Mouse (Mus musculus): ENCODE data around the gene Nr1h5. TPM values are rescaled to one million over a fixed set of nuclear protein-coding genes. Genes with fewer than 3 reads are reported as not detected.

Nr1h5 gene
- not detected in 2 replicates for polyA plus RNA-seq (2015; fragmentation: Nextera tagmentation; extraction: Ambion mirVana)

GRCm38 (mm10) chr3:102964033-102964432, at the start of gene Nr1h5:
Nr1h5 (minus strand) TSS chr3:102964133.

GRCm38 (mm10) chr3:102995605-102996321, 31.8 kb upstream of the Nr1h5 start, which contains the start of gene Sike1:
Sike1 (plus strand) TSS chr3:102995708.

GRCm38 (mm10) chr3:102935451-102936354, 28.2 kb downstream of the Nr1h5 start, which contains the start of gene Sycp1:
Sycp1 (minus strand) TSS chr3:102936100.

Other genes starting within 250 kb of the Nr1h5 start
- gene Tspan2, start 229.6 kb downstream of the Nr1h5 start, polyA plus RNA-seq (2015; fragmentation: Nextera tagmentation; extraction: Ambion mirVana) = 61.8 and 74.4 TPM in 2 replicates
- gene Tshb, start 181.4 kb downstream of the Nr1h5 start, polyA plus RNA-seq (2015; fragmentation: Nextera tagmentation; extraction: Ambion mirVana) = 0.16 and 0.22 TPM in 2 replicates
- not detected in 2 replicates for gene Sycp1, start 28.0 kb downstream of the Nr1h5 start, polyA plus RNA-seq (2015; fragmentation: Nextera tagmentation; extraction: Ambion mirVana)
- 56.1 and 74.6 TPM in 2 replicates for gene Sike1, start 31.6 kb upstream of the Nr1h5 start, polyA plus RNA-seq (2015; fragmentation: Nextera tagmentation; extraction: Ambion mirVana)
- 199 and 245 TPM in 2 replicates for gene Csde1, start 56.3 kb upstream of the Nr1h5 start, polyA plus RNA-seq (2015; fragmentation: Nextera tagmentation; extraction: Ambion mirVana)
- gene Nras, start 94.2 kb upstream of the Nr1h5 start, polyA plus RNA-seq (2015; fragmentation: Nextera tagmentation; extraction: Ambion mirVana) = 45.5 and 51.8 TPM in 2 replicates
- gene Ampd1, start 109.9 kb upstream of the Nr1h5 start, polyA plus RNA-seq (2015; fragmentation: Nextera tagmentation; extraction: Ambion mirVana) = not detected in 2 replicates
- gene Dennd2c, start 138.5 kb upstream of the Nr1h5 start, polyA plus RNA-seq (2015; fragmentation: Nextera tagmentation; extraction: Ambion mirVana) = 2.3 and 2.9 TPM in 2 replicates
- 77.0 and 92.2 TPM in 2 replicates for gene Bcas2, start 207.5 kb upstream of the Nr1h5 start, polyA plus RNA-seq (2015; fragmentation: Nextera tagmentation; extraction: Ambion mirVana)